Mouse (Mus musculus): ENCODE results near the gene Gm11084.
"Not testable (repeated sequence)": the region's sequence is repeated elsewhere in the genome, so short reads cannot be mapped to it uniquely, and the experiment has no call there.

Gene Gm11084

DNA sequence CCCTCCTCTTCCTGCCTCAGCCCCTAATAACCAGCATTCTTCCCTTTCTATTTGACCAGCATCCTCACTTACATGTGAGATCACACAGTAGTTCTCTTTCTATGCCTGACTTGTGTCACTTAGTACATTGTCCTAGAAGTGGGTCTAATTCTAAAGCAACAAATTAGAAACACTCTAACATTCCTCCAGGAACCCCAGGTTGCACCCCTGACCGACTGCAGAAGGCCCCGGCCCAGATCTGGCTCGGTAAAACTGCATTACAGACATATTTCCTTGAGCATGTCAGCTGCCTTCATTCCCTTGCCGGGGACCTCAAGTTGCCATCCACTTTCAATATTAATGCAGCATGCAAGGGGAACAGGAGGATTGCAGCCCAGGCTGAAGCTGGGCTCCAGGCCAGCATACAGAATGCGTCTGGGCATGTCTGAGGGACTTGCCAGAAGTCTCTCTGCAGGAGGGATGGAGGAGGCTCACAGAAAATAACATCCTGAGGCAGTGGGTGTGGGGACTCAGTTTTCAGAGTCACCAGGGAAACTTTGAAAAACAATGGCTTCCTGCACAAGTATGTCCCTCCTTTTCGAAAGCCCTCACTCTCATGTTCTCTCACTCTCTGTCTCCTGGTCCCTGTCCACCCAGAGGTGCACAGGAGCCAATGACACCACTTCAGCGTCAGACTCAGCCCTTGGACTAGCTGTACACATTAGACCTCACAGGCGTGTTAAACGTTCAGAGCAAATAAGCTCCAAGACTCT is 9.0 kb upstream of the Gm11084 start:
- DNase-seq (ENCODE audit: low read depth, low spot score): no peak

DNA sequence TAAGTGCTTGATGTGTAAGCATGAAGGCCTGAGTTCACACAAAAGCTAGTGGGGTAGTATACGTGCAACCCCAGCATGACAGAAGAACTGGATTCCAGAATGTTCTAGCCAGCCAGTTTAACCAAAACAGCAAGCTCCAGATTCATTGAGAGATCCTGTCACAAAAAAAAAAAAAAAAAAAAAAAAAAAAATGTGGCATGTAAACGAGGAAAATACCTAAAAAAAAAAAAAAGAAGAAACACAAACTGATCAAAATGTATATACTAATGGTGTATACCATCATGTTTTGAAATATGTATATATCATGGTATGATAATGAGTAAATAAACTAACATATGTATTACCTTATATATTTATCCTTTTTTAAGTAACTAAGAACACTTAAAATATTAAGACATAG is 7.6 kb upstream of the Gm11084 start:
- no peak for DNase-seq (ENCODE audit: low read depth, low spot score)

DNA sequence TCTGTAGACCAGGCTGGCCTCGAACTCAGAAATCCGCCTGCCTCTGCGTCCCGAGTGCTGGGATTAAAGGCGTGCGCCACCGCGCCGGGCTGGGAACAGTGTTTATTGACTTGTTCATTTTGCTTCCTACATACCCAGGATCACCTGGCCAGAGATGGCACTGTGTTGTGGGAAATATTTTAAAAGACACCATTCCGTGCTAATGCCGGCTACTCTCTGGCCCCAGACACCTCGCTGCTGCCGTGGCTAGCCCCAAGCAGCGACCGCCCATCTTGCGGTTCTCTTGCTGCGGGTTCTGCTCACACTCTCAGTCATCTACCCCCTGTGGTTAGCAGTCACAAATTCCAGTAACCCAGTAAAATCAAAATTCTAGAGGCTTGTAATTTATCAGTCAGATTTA is 6.0 kb upstream of the Gm11084 start:
- no peak for DNase-seq (ENCODE audit: low read depth, low spot score)

DNA sequence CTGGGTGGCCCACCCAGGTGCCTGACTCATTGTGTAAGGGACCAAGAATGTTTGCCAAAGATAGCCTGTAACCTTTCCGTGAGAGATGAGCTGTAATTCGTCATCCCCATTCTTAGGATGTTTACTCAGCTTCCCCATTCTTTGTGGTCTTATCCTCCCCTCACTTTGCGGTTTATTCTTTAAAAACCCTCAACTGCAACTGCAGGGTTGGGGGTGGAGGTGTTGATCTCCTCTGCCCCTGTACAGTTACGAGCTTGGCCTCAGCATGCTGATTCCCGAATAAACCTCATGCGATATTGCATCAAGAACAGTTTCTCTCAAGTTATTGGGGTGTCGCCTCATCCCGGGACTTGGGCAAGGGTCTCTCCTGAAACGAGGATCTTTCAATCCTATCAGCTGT is 2.4 kb upstream of the Gm11084 start:
- DNase-seq (ENCODE audit: low read depth, low spot score): not testable (repeated sequence)

DNA sequence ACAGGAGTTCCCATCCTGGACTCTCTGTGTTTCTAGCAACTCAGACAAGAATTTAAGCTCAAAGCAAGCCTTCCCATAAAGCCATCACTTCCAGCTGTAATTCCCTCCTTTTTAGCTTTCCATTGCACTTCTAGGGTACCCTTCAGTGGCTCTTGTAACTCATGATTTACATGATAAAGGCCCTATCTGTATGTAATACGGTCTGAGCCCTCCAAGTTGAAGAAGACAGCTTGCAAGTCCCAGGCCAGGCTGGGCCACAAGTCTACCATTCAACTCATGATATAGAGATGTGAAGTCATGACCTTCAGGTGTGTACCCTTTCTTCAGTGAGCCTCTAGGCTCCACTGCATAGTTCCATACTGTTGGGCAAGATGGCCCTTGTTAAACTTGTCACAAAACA is 1.0 kb downstream of the Gm11084 start:
- DNase-seq (ENCODE audit: low read depth, low spot score): no peak

DNA sequence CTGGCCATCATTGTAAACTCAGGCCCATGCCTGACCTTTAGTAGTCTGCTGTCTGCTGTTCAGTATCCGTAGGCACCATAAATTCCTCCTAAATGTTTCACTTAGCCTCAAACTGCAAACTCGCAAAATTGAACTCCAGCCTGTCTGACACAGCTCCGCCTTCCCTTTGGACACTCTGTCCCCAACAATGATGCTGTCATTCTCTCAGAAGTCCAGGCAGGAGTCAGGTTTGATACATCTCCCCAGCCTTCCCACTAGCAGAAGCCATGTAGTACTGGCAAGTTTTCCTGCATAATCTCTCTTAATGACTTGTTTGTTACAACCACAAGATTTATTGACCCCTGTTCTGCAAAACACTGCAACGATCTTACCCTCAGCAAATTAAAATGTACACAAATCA is 1.7 kb downstream of the Gm11084 start:
- DNase-seq (ENCODE audit: low read depth, low spot score): no peak

DNA sequence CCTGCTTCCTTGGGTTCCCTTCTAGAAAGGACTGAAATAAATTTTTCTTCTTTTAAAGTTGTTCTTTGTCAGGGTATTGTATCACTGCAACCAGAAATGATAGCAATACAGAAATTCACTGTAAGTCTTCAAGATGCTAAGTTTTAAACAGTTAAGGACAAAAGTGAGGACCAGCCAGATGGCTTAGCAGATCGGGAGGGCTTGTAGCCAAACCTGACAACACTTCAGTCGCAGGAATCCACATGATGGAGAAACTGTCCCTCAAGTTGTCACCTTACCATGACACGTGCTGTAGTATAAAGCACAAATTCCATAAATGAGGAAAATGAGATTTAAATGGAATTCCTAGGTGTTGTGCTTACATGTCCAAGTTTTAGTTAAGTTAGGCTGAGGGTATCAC is 3.3 kb downstream of the Gm11084 start:
- no peak for DNase-seq (ENCODE audit: low read depth, low spot score)

DNA sequence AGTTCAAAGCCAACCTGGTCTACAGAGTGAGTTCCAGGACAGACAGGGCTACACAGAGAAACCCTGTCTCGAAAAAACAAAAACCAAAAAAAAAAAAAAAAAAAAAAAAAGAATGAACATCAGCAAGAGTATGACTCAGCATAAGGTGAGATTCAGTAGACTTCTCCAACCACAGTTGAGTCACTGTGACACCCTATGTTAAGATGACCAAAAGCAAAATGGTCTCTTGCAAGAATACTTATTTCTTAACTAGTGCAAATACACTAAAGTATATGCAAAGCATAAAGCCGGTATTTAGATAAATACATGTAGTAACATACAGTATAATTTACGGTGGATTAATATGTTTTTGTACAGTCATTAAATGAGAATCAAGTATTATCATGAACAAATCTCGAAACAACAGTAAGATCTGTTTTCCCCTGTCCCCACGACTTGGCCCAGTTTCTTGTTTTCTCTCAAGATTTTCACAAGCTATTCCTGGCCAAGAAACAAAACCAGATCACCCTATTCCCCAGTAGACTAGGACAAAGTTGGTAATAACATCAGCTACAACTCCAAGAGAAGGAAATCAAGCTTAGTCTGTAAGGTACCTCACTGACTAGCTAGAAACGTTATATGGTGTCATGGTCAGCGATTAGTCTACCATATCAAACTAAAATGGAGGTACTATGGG is 4.3 kb downstream of the Gm11084 start:
- DNase-seq (ENCODE audit: low read depth, low spot score): no peak

DNA sequence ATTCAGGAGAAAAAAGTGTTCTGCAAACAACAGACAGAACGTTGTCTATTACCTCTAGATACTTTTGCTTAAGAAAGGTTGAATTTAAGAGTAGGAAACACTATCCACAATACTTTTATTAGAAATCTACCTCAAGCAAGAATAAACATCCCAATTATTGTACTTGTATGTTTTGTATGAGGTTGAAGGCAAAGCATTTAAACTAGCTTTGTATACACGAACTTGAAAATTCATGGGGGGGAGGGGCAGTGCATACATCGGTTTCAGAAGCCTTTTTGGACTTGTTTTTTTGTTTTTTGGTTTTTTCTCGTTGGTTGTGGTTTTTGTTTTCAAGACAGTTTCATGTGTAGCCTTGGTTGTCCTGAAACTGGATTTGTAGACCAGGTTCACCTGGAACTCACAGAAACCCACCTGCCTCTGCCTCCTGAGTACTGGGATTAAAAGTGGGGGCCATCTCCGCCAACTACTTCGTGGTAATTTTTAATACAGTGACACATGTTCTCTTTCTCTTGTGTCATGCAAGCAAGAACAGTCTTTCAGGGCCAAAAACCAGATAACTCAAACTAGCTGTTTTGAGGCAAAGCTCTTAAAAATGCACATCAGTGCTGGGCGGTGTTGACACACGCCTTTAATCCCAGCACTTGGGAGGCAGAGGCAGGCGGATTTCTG is 4.9 kb downstream of the Gm11084 start:
- DNase-seq (ENCODE audit: low read depth, low spot score): no peak

DNA sequence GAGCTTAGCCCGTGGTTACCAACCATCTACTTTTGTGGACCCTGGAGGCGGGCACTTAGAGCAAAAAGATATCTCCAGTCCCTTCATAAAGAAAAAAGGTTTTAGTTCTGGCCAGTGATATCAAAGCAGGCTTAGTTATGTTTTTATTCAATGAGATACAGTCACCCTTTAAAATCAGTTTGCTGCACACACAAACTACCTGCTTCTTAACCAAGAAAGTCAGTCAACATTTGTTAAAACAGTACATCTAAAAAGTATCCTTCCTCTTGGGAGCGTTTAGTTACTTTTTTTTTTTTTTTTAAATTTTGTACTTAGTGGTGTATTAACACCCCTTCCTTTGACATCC is 5.5 kb downstream of the Gm11084 start:
- DNase-seq (ENCODE audit: low read depth, low spot score): no peak

DNA sequence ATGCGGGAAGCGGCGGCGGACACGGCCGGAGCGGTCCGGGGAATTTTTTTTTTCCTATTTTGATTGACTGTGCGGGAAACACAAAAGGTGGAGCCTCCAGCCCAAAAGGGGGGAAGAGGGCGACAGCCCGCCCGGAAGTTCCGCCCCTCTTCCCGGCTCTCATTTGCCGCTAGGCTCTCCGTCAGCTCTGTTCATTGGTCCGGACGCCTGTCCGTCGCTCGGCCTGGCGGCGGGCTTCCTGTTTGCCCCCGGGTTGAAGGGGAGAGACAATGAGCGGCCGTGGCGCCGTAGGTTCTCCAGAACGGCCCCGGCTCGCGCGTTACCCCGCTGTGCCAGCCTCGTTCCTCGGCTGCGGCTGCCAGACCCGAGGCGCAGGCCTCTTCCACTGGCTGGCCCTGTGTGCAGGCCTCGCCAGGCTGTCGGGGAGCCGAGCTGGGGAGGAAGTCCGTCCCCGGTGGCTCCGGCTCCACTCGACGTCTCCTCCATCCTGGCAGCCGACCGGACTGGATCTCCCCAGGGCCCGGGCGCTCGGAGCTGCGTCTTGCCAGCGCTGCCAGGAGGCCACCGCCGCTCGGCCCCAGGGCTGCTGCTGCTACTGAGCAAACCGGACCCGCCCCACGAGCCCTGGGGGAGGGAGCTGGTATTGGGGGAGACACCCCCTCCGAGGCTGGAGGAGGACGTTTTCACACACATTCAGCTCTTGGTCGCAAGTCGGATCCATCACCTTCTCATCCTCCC is 6.0 kb downstream of the Gm11084 start, which contains the start of gene Sp3:
Gene Sp3, minus strand, starts transcription at position 110 of the 738 bp plus-strand sequence.
- DNase-seq (ENCODE audit: low read depth, low spot score): peak; percentile 93

DNA sequence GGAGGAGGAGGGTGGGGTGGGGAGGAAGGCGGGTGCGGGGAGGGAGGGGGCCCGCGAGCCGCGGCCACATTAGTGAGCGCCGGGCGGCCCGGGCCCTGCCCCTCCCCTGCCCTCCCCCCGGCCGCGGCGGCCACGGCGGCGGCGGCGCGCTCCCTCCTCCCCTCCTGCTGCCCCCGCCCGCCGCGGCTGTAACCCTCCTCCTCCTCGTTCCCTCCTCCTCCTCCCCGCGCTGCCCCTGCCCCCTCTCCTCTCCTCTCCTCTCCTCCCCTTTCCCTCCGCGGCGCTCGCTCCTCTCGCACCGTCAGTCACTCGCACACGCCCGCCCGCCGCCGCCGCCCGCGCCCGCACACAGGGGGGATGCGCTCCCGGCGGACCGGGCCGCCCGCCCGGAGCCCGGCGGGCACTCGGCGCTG is 6.9 kb downstream of the Gm11084 start:
- DNase-seq (ENCODE audit: low read depth, low spot score): peak; percentile 46

DNA sequence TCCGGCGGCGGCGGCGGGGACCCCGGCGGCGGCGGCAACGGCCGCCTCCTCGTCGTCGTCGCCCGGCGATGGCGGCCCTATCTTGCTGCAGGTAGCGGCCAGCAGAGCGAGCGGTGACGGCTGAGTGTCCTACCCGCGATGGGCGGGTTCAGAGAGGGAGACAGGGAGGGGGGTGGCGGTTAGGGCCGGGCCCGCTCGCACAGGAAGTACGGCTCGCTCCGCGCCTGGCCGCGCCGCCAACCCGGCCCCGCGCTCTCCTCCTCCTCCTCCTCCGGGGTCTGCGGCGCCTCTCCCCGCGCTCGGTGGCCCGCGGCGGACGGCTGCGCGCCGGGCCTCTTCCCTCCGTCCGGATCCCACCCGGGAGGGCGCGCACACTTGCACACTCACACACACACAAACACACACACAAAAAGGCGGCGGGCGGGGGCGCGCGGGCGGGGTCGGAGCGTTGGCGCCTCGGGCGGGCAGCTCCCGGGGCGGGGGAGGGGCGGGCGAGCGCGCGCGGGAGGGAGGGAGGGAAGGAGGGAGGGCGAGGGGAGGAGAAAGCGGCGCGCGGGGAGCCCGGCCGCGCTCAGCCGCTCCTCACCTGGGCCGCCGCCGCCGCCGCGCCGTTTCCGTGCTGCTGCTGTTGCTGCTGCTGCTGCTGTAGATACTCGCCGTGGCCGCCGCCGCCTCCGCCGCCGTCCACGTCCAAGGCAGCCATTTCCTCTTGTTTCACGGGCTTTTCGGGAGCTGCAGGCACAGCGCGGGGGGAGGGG is 7.4 kb downstream of the Gm11084 start:
- peak; percentile 74 for DNase-seq (ENCODE audit: low read depth, low spot score)

DNA sequence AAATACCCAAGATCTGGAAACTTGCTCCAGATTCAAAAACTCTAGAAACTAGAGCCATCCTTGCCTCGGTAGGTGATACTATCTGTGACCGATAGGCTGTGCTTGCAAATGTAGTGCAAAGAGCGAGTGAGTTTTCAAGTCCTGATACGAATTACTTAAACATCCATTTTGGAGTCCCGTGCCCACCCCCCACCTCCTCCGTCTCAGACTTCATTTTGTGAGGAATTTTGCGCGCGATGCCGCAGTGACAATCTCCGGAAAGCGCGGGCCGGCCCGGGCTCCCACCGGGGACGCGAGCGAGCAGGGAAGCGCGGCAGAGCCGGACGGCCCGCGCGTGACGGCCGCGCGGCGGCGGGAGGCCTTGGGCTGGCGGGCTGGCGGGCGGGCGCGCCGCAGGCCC is 8.0 kb downstream of the Gm11084 start:
- peak; percentile 15 for DNase-seq (ENCODE audit: low read depth, low spot score)

DNA sequence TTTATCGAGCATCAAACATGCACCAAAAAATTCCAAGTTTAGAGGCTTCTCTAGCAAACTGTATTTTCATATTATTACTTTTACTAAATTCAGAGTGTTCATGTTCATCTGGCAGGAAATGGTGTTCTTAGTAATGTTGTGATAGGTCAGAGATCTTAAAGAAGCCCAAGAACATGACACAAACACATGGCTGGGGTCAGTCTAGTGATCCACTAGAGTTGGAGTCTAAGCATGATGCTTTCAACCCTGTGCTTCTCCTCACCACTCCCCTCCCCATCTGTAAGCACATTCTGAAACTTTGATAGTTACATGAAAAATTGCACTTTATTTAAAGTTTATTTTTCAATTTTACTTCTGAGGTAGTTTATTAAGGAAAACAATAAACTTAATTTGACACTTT is 9.2 kb downstream of the Gm11084 start:
- no peak for DNase-seq (ENCODE audit: low read depth, low spot score)

DNA sequence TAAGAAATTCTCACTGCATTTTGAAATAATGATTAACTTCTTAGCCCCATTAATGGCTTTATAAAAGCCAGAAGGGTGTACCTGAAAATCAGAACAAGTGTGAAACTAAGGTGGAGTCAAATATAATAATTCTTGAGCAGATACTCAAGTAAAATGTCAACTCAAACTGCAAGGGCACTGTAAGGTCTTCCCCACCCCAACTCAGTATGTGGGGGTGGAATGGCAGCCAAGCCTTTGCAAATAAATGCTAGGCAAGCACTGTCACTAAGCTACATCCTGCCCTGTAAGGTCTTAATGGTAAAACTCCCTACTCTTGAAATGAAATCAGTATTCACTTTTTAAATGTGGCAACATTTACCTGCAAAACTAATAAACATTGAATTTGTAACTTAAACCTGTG is 10.5 kb downstream of the Gm11084 start:
- no peak for DNase-seq (ENCODE audit: low read depth, low spot score)

DNA sequence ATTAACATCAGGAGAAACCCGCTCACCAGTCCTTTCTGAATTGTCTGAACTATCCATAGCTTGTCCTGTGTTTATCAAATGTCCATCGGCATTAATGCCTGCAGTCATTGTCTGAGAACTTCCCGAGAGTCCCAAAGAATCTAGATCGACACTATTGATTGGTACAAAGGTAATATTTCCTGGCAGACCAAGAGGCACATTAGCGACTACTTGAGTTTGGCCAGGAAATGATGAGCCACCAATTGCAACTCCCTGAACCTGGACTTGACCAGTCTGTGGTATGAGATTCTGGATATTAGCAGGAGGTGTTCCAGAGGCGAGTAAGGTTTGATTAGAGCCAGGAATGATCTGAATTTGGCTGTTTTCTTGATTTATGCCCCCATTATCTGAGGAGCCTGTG is 15.7 kb downstream of the Gm11084 start:
- no peak for DNase-seq (ENCODE audit: low read depth, low spot score)

DNA sequence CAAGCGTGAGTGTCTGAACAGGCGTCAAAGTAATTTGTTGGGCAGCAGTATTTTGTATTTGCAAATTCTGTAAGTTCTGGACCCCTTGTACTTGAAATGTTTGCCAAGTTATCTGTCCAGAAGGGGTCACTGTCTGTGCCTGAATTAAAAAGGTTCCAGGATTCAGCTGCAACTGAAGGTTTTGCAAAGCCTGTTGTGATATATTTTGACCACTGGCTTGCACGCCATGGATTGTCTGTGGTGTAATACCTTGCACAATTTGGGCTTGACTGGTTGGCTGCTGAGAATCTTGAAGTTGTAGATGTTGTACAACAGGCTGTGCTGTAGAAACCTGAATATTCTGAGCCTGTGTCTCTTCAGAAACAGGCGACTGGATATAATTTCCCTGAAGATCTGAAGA is 16.2 kb downstream of the Gm11084 start:
- DNase-seq (ENCODE audit: low read depth, low spot score): no peak

DNA sequence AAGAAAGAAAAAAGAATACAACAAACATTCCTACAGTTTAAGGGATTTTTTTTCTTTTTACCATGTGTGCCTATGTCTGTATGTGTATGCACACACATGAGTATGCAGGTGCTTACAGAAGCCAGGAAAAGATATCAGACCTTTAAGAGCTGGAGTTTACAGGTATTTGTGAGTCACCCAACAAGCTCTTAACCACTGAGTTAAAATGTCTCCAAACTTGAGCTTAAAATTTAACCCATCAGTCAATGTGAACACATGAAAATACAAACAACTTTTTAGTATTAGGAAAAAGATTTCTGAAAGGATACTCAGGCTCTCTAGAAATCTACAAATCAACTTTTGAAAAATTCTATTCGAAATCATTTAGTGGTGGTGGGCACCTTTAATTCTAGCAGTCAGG is 18.0 kb downstream of the Gm11084 start:
- no peak for DNase-seq (ENCODE audit: low read depth, low spot score)

DNA sequence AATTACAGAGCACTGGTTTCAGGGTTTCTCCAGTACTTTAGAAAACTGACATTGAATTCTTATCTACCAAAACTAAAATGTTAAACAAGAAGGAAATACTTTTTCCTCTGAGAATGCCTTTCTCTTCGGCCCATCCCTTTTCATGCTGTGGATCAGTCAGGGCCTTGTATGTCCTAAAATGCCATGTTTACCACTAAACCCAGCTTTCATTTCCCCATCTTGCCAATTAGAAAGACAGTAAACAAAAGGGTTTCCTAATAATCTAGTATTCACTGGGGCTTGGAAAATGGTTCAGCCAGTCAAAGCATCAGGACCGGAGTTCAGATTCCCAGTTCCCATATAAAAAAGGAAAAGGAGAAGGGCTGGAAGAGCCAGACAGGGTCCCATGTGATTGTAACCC is 21.1 kb downstream of the Gm11084 start:
- no peak for DNase-seq (ENCODE audit: low read depth, low spot score)

DNA sequence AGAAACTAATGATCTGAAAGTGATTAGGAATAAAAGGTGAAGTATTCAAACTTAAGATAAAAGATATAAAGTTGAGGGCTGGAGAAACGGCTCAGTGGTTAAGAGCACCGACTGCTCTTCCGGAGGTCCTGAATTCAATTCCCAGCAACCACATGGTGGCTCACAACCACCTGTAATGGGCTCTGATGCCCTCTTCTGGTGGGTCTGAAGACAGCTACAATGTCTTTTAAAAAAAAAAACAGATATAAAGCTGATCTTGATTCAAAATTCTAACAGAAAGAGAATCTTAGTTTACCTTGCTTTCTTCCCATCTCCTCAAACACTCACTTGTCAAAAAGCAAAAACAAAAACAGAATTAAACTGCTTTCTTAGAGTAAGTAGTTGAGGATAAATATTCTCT is 30.1 kb downstream of the Gm11084 start:
- DNase-seq (ENCODE audit: low read depth, low spot score): no peak

DNA sequence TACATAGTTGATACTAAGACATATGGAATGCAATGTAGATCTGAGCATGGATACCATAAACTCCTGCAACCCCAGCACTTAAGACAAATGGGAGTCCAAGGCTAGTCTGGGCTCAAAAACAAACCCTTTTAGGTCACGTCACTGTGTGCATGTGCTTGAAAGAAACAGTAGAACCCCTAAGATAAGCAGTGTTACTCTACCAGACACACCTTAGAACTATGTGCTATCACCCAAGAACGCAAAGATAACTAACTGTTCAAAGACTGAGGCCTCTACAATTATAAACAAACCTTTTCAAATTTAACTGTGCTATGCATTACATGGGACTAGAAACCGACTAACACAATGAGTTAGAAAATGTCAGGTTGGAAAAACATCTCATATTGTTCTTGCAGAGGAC is 33.5 kb downstream of the Gm11084 start:
- no peak for DNase-seq (ENCODE audit: low read depth, low spot score)
